Mouse (Mus musculus) Patski (cell line): ENCODE data around the gene Tmem95. TPM values are rescaled to one million over a fixed set of nuclear protein-coding genes. Genes with fewer than 3 reads are reported as not detected.

Source experiments
- ATAC-seq: fragments of 100-300 bp; one replicate; pipeline ENCODE4 v1.8.0; 2021
- CTCF ChIA-PET: fragments of 350-600 bp; sonication (Branson Sonifier 250); formaldehyde crosslinking; loops from one replicate; lab custom pipeline; 2022; ENCODE audit warnings: inconsistent platforms; lab: Charles Lee
- POLR2A ChIA-PET: fragments of 350-600 bp; sonication (Branson Sonifier 250); formaldehyde crosslinking; loops from one replicate; lab custom pipeline; 2022; ENCODE audit warnings: antibody characterized with exemption, inconsistent platforms; lab: Charles Lee
- DNase-seq: peaks from one replicate; pipeline ENCODE4 v3.0.0-alpha.2; 2011; ENCODE audit warnings: low read depth, low spot score
- H3K27me3 ChIP-seq: fragments of 371-371 bp; one replicate; pipeline ENCODE4 v1.5.1; 2021
- CTCF ChIP-seq: fragments of 100-300 bp; IDR thresholded peaks from one replicate; pipeline ENCODE4 v1.5.1; 2021
- in situ Hi-C: fragments of 300-500 bp; cut with MboI; formaldehyde crosslinking; loops from 3 replicates; pipeline ENCODE4 v1.11.1; 2018; ENCODE audit warnings: low pct_unique_long_range_greater_than_20kb, mixed read lengths
- polyA plus RNA-seq: library from polyadenylated mRNA; unstranded; gene quantifications from one replicate; pipeline ENCODE4 v1.2.3, GENCODE M21; 2021

Gene Tmem95
- polyA plus RNA-seq, 1 experiment from 2014 or later, result 0.12 TPM

GRCm38 (mm10) chr11:69836703-69837576 lies 40.9 kb downstream of the Tmem95 start:
- CTCF ChIA-PET, result interaction anchor here (1.4 kb wide), 1 partner anchor 30 kb away, joined by 3 read pairs; no protein-coding TSS in a partner anchor
- no peak for DNase-seq
- ATAC-seq, result no peak
- no peaks in the 10 kb centered on the region for H3K27me3 ChIP-seq
- in situ Hi-C loops, result no loop called here
- POLR2A ChIA-PET, result interaction anchor here (1.2 to 1.8 kb wide), 2 partner anchors 10 to 12 kb away, joined by 3 to 5 read pairs; no protein-coding TSS in a partner anchor
- TF ChIP-seq CTCF, result no peak

GRCm38 (mm10) chr11:69835966-69836335 lies 41.9 kb downstream of the Tmem95 start:
- H3K27me3 ChIP-seq, result no peaks in the 10 kb centered on the region
- POLR2A ChIA-PET, result interaction anchor here (1.1 to 1.2 kb wide), 2 partner anchors 11 to 119 kb away, joined by 3 read pairs; no protein-coding TSS in a partner anchor
- ATAC-seq (no peak), DNase-seq (no peak)
- in situ Hi-C loops, result no loop called here
- CTCF ChIA-PET, result interaction anchor here (1.4 kb wide), 1 partner anchor 29 kb away, joined by 3 read pairs; no protein-coding TSS in a partner anchor
- no peak for TF ChIP-seq CTCF

GRCm38 (mm10) chr11:69835326-69835965 lies 42.4 kb downstream of the Tmem95 start:
- CTCF ChIA-PET, result no interaction called here
- H3K27me3 ChIP-seq, result no peaks in the 10 kb centered on the region
- ATAC-seq, result no peak
- in situ Hi-C loops, result no loop called here
- DNase-seq, result no peak
- TF ChIP-seq CTCF, result no peak
- POLR2A ChIA-PET, result interaction anchor here (1.1 to 1.2 kb wide), 2 partner anchors 10 to 118 kb away, joined by 3 read pairs; no protein-coding TSS in a partner anchor

GRCm38 (mm10) chr11:69834001-69834549 lies 43.7 kb downstream of the Tmem95 start:
- H3K27me3 ChIP-seq, result no peaks in the 10 kb centered on the region
- in situ Hi-C loops, result no loop called here
- DNase-seq, result no peak
- no peak for ATAC-seq
- ChIA-PET CTCF (no interaction called here), POLR2A (no interaction called here)
- no peak for TF ChIP-seq CTCF

- ChIA-PET POLR2A (no interaction called here), CTCF (interaction anchor here (1.2 kb wide), 1 partner anchor 28 kb away, joined by 3 read pairs; the partner anchor contains the start of gene Tmem102)
- in situ Hi-C loops, result no loop called here
- no peak for TF ChIP-seq CTCF
- H3K27me3 ChIP-seq, result no peaks in the 10 kb centered on the region
- DNase-seq (no peak), ATAC-seq (no peak)
These were observed 44.3 kb downstream of the Tmem95 start for GRCm38 (mm10) chr11:69833554-69833953.

- in situ Hi-C loops, result no loop called here
- ChIA-PET CTCF (interaction anchor here (1.4 kb wide), 1 partner anchor 13 kb away, joined by 3 read pairs; no protein-coding TSS in a partner anchor), POLR2A (interaction anchor here (0.5 to 1.0 kb wide), 2 partner anchors 19 to 80 kb away, joined by 3 read pairs; no protein-coding TSS in a partner anchor)
- TF ChIP-seq CTCF, result no peak
- no peaks in the 10 kb centered on the region for H3K27me3 ChIP-seq
- DNase-seq (no peak), ATAC-seq (no peak)
These were observed 49.0 kb downstream of the Tmem95 start for GRCm38 (mm10) chr11:69828832-69829231.

Other genes with a start within 250 kb of the Tmem95 start
- gene Fxr2, start 245.0 kb downstream of the Tmem95 start, polyA plus RNA-seq, result 82.4 TPM
- 0.15 TPM for gene Sox15, start 222.7 kb downstream of the Tmem95 start, polyA plus RNA-seq
- 84.1 TPM for gene Mpdu1, start 215.4 kb downstream of the Tmem95 start, polyA plus RNA-seq
- 4.4 TPM for gene Cd68, start 211.9 kb downstream of the Tmem95 start, polyA plus RNA-seq
- 592 TPM for gene Eif4a1, start 205.6 kb downstream of the Tmem95 start, polyA plus RNA-seq
- 116 TPM for gene Senp3, start 195.9 kb downstream of the Tmem95 start, polyA plus RNA-seq
- 5.0 TPM for gene Tnfsf13, start 192.2 kb downstream of the Tmem95 start, polyA plus RNA-seq
- 26.6 TPM for gene Tnfsf12, start 182.2 kb downstream of the Tmem95 start, polyA plus RNA-seq
- gene Tnfsfm13, start 181.9 kb downstream of the Tmem95 start, polyA plus RNA-seq, result 7.2 TPM
- 96.2 TPM for gene Polr2a, start 119.4 kb downstream of the Tmem95 start, polyA plus RNA-seq
- 0.32 TPM for gene Slc35g3, start 116.0 kb downstream of the Tmem95 start, polyA plus RNA-seq
- gene Zbtb4, start 112.1 kb downstream of the Tmem95 start, polyA plus RNA-seq, result 36.9 TPM
- gene Chrnb1, start 82.1 kb downstream of the Tmem95 start, polyA plus RNA-seq, result 27.7 TPM
- 0.03 TPM for gene Fgf11, start 76.2 kb downstream of the Tmem95 start, polyA plus RNA-seq
- gene Tmem102, start 72.4 kb downstream of the Tmem95 start, polyA plus RNA-seq, result 1.1 TPM
- gene Gm39566, start 62.7 kb downstream of the Tmem95 start, polyA plus RNA-seq, result not detected
- gene Spem2, start 59.6 kb downstream of the Tmem95 start, polyA plus RNA-seq, result not detected
- gene Spem1, start 55.8 kb downstream of the Tmem95 start, polyA plus RNA-seq, result 0.09 TPM
- gene Nlgn2, start 40.2 kb downstream of the Tmem95 start, polyA plus RNA-seq, result 35.0 TPM
- 158 TPM for gene Tmem256, start 39.5 kb downstream of the Tmem95 start, polyA plus RNA-seq
- 82.9 TPM for gene Plscr3, start 31.6 kb downstream of the Tmem95 start, polyA plus RNA-seq
- not detected for gene Tnk1, start 19.3 kb downstream of the Tmem95 start, polyA plus RNA-seq
- 8.4 TPM for gene Kctd11, start 3.4 kb upstream of the Tmem95 start, polyA plus RNA-seq
- gene Acap1, start 17.5 kb upstream of the Tmem95 start, polyA plus RNA-seq, result 0.40 TPM
- 3.6 TPM for gene 2810408A11Rik, start 23.0 kb upstream of the Tmem95 start, polyA plus RNA-seq
- 53.3 TPM for gene Neurl4, start 23.1 kb upstream of the Tmem95 start, polyA plus RNA-seq
- 55.6 TPM for gene Gps2, start 35.9 kb upstream of the Tmem95 start, polyA plus RNA-seq
- gene Eif5a, start 43.9 kb upstream of the Tmem95 start, polyA plus RNA-seq, result 768 TPM
- gene Ybx2, start 57.8 kb upstream of the Tmem95 start, polyA plus RNA-seq, result 2.4 TPM
- 0.13 TPM for gene Slc2a4, start 70.2 kb upstream of the Tmem95 start, polyA plus RNA-seq
- not detected for gene Cldn7, start 86.8 kb upstream of the Tmem95 start, polyA plus RNA-seq
- 174 TPM for gene Ctdnep1, start 103.1 kb upstream of the Tmem95 start, polyA plus RNA-seq
- gene Elp5, start 104.5 kb upstream of the Tmem95 start, polyA plus RNA-seq, result 76.4 TPM
- gene Gabarap, start 113.1 kb upstream of the Tmem95 start, polyA plus RNA-seq, result 528 TPM
- 76.1 TPM for gene Phf23, start 117.8 kb upstream of the Tmem95 start, polyA plus RNA-seq
- 41.6 TPM for gene Dvl2, start 122.6 kb upstream of the Tmem95 start, polyA plus RNA-seq
- gene Acadvl, start 137.4 kb upstream of the Tmem95 start, polyA plus RNA-seq, result 234 TPM
- 48.1 TPM for gene Dlg4, start 138.9 kb upstream of the Tmem95 start, polyA plus RNA-seq
- gene Asgr1, start 176.1 kb upstream of the Tmem95 start, polyA plus RNA-seq, result not detected
- not detected for gene Asgr2, start 214.6 kb upstream of the Tmem95 start, polyA plus RNA-seq